Mouse (Mus musculus) cortical plate, adult 2 months (tissue): ENCODE measurements at regions not wholly inside any gene's neighbourhood (a gene's known extent, or its start where the extent isn't known, plus 50 kb on each side); places are given as distances from the start of the nearest gene placed in this dataset.

Experiments used
- CTCF ChIP-seq: fragments of 200-500 bp; IDR thresholded peaks from 2 replicates; pipeline ENCODE4 v1.5.1; 2011; ENCODE audit warnings: mild to moderate bottlenecking, control low read depth, low read length; ENCODE audit not compliant: insufficient read depth; ENCODE audit errors: extremely low read depth
- POLR2A ChIP-seq: fragments of 200-500 bp; IDR thresholded peaks from 2 replicates; pipeline ENCODE4 v1.6.1; 2011; ENCODE audit warnings: mild to moderate bottlenecking, low read length, control low read depth; ENCODE audit not compliant: insufficient read depth; ENCODE audit errors: extremely low read depth

DNA sequence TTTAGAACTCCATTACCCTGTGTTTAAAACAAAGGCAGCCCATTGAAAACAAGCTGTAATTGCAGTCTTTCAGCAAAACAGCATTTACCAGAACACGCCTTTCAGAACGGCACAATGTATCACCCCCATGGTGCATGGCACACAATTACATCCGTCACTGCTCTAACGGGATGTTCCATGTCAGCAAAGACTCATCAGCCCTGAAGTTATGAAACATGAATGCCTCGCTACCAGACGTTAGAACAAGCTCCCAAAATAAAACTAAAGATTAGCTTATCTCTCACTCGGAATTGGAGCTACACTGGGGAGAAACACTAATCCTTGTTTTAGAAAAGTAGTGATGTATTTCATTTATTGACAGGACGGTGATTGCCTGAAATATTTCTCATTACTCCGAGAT lies 301.4 kb downstream of the Tox3 start:
- TF ChIP-seq CTCF (no peak), POLR2A (no peak)
